Mouse (Mus musculus) monocyte, adult 5-6 weeks (primary cell): ENCODE results near the gene Ptrh1. TPM values are rescaled to one million over a fixed set of nuclear protein-coding genes. Genes with fewer than 3 reads are reported as not detected.

Experiments used
- ATAC-seq: fragments of 153-309, 156-312 bp; replicated peaks from 2 replicates; pipeline ENCODE4 v1.8.0; 2017; ENCODE audit warnings: mild to moderate bottlenecking; ENCODE audit not compliant: low TSS enrichment, insufficient number of reproducible peaks, severe bottlenecking, poor library complexity, low FRiP score
- total RNA-seq: library from RNA; stranded (forward); fragments of 200-1000, 200-491, 200-594 nt; gene quantifications from 3 replicates; pipeline ENCODE4 v1.2.3, GENCODE M21; 2017

Gene Ptrh1
- total RNA-seq, 1 experiment from 2014 or later: 1.1 TPM

GRCm38 (mm10) chr2:32824181-32824580 is 48.6 kb downstream of the Ptrh1 start:
- no peak for ATAC-seq

- no peak for ATAC-seq
Observed at GRCm38 (mm10) chr2:32824778-32825177, 49.2 kb downstream of the Ptrh1 start.

GRCm38 (mm10) chr2:32825796-32826195 is 50.2 kb downstream of the Ptrh1 start:
- no peak for ATAC-seq

Other genes starting within 250 kb of the Ptrh1 start
- 16.5 to 33.7 TPM (median 17.8 TPM) in 3 replicates for gene Fam102a, start 240.5 kb upstream of the Ptrh1 start, total RNA-seq
- 17.1 to 48.6 TPM (median 38.2 TPM) in 3 replicates for gene Dpm2, start 204.9 kb upstream of the Ptrh1 start, total RNA-seq
- gene Pip5kl1, start 201.0 kb upstream of the Ptrh1 start, total RNA-seq: 2.5 TPM in 1 of 3 replicates, not detected in the others
- not detected in 3 replicates for gene 9430097D07Rik, start 200.1 kb upstream of the Ptrh1 start, total RNA-seq
- gene St6galnac4, start 188.7 kb upstream of the Ptrh1 start, total RNA-seq: 18.7 to 29.4 TPM (median 21.7 TPM) in 3 replicates
- gene St6galnac6, start 176.1 kb upstream of the Ptrh1 start, total RNA-seq: 4.8 to 11.1 TPM (median 10.5 TPM) in 3 replicates
- 0.43 TPM in 1 of 3 replicates, not detected in the others for gene Ak1, start 154.0 kb upstream of the Ptrh1 start, total RNA-seq
- gene Eng, start 129.2 kb upstream of the Ptrh1 start, total RNA-seq: 0.19 to 1.1 TPM (median 0.48 TPM) in 3 replicates
- gene Fpgs, start 71.6 kb upstream of the Ptrh1 start, total RNA-seq: 6.4 to 12.8 TPM (median 8.0 TPM) in 3 replicates
- gene Cdk9, start 62.7 kb upstream of the Ptrh1 start, total RNA-seq: 83.0 to 107 TPM (median 86.5 TPM) in 3 replicates
- gene Sh2d3c, start 54.7 kb upstream of the Ptrh1 start, total RNA-seq: 37.3 to 83.5 TPM (median 42.5 TPM) in 3 replicates
- gene 6330409D20Rik, start 34.8 kb upstream of the Ptrh1 start, total RNA-seq: not detected in 3 replicates
- gene Tor2a, start 18.6 kb upstream of the Ptrh1 start, total RNA-seq: 17.5 to 24.6 TPM (median 19.5 TPM) in 3 replicates
- gene Ttc16, start 153 bp upstream of the Ptrh1 start, total RNA-seq: not detected in 3 replicates
- not detected in 3 replicates for gene Cfap157, start 8.6 kb downstream of the Ptrh1 start, total RNA-seq
- 0.43 to 1.2 TPM (median 1.1 TPM) in 3 replicates for gene Stxbp1, start 71.5 kb downstream of the Ptrh1 start, total RNA-seq
- gene Fam129b, start 100.3 kb downstream of the Ptrh1 start, total RNA-seq: 12.9 to 14.8 TPM (median 14.4 TPM) in 3 replicates
- 941 to 1,144 TPM (median 1,080 TPM) in 3 replicates for gene Rpl12, start 185.8 kb downstream of the Ptrh1 start, total RNA-seq
- gene Lrsam1, start 185.8 kb downstream of the Ptrh1 start, total RNA-seq: 5.4 to 13.6 TPM (median 6.6 TPM) in 3 replicates
- 1.1 to 4.2 TPM (median 1.4 TPM) in 3 replicates for gene Slc2a8, start 206.3 kb downstream of the Ptrh1 start, total RNA-seq